Mouse (Mus musculus) stomach, embryonic 16.5 days (tissue): Measurements from ENCODE around the gene Tecr. TPM values are rescaled to one million over a fixed set of nuclear protein-coding genes. Genes with fewer than 3 reads are reported as not detected.
"Not testable (repeated sequence)": the region's sequence is repeated elsewhere in the genome, so short reads cannot be mapped to it uniquely, and the experiment has no call there.

Source experiments
- ATAC-seq: fragments of 200-750 bp; cut with Nextera tagmentation; 2 replicates; pipeline ENCODE4 v1.8.0; 2017; ENCODE audit warnings: moderate number of reproducible peaks, moderate TSS enrichment; ENCODE audit not compliant: insufficient read depth, low FRiP score
- H3K27ac ChIP-seq: fragments of 300-500 bp; sonication (generic); 2 replicates; pipeline ENCODE4 v1.5.1; 2014; ENCODE audit warnings: low read length
- H3K27me3 ChIP-seq: fragments of 300-500 bp; sonication (generic); 2 replicates; pipeline ENCODE4 v1.6.1; 2014; ENCODE audit warnings: low read length, control low read depth, mixed read lengths; ENCODE audit not compliant: control insufficient read depth, insufficient read depth
- H3K36me3 ChIP-seq: fragments of 300-500 bp; sonication (generic); 2 replicates; pipeline ENCODE4 v1.6.1; 2014; ENCODE audit warnings: low read length; ENCODE audit not compliant: control insufficient read depth, insufficient read depth
- H3K4me1 ChIP-seq: fragments of 300-500 bp; sonication (generic); 2 replicates; pipeline ENCODE4 v1.6.1; 2014; ENCODE audit warnings: low read length, control low read depth, mixed read lengths; ENCODE audit not compliant: control insufficient read depth, insufficient read depth
- H3K4me2 ChIP-seq: fragments of 300-500 bp; sonication (generic); 2 replicates; pipeline ENCODE4 v1.6.1; 2014; ENCODE audit warnings: low read depth, low read length, mixed read lengths
- H3K4me3 ChIP-seq: fragments of 300-500 bp; sonication (generic); replicated peaks from 2 replicates; pipeline ENCODE4 v1.5.1; 2014; ENCODE audit warnings: mild to moderate bottlenecking, low read length
- H3K9ac ChIP-seq: fragments of 300-500 bp; sonication (generic); 2 replicates; pipeline ENCODE4 v1.6.1; 2014; ENCODE audit warnings: low read length
- H3K9me3 ChIP-seq: fragments of 300-500 bp; sonication (generic); replicated peaks from 2 replicates; pipeline ENCODE4 v1.6.1; 2016; ENCODE audit warnings: low read length, control low read depth; ENCODE audit not compliant: control insufficient read depth
- WGBS: fragments of 180-500 bp; shearing (Covaris S2); extraction: QIAGEN DNeasy Blood & Tissue Kit; methylation state at CpG from one replicate; pipeline ENCODE4 v1.1.7; 2014; 5-methylcytosine and 5-hydroxymethylcytosine counted together
- polyA plus RNA-seq: library from polyadenylated mRNA; unstranded; fragments of >200 nt; fragmentation: Nextera tagmentation; extraction: Ambion mirVana; gene quantifications from 2 replicates; pipeline ENCODE4 v1.2.1, GENCODE M21; 2015

Tecr gene
- polyA plus RNA-seq, 1 experiment from 2014 or later: 503 TPM

GRCm38 (mm10) chr8:83608398-83608829, 643 bp upstream of the Tecr start:
- Histone ChIP-seq H3K27me3 (no peaks in the 10 kb centered on the region), H3K4me3 (peak overlapping the region; percentile 83), H3K27ac (peak overlapping the region; percentile 98), H3K4me1 (peaks cover 15% of the 10 kb centered on the region), H3K4me2 (peak overlapping the region; percentile 78), H3K9ac (peak overlapping the region; percentile 92), H3K9me3 (no peaks in the 10 kb centered on the region), H3K36me3 (peaks cover 23% of the 10 kb centered on the region)
- peak; percentile 74 for ATAC-seq
- WGBS: under 1% methylated on average over 51 of the region's 51 CpGs

- peak; percentile 35 for ATAC-seq
- no peak overlapping the region for H3K4me3 ChIP-seq
- WGBS: 65% methylated on average over 2 of the region's 2 CpGs
- no peaks in the 10 kb centered on the region for H3K27me3 ChIP-seq
- peak overlapping the region; percentile 89 for H3K27ac ChIP-seq
- no peaks in the 10 kb centered on the region for H3K36me3 ChIP-seq
- H3K4me1 ChIP-seq: 0 out of 2 replicates have a peak, but pooled peaks cover 5% of the 10 kb centered on the region
- H3K4me2 ChIP-seq: no peak overlapping the region
- H3K9me3 ChIP-seq: no peaks in the 10 kb centered on the region
- no peak overlapping the region for H3K9ac ChIP-seq
Measured at GRCm38 (mm10) chr8:83602650-83603029, 5.1 kb downstream of the Tecr start.

- 0 out of 2 replicates have a peak, but pooled peaks cover 5% of the 10 kb centered on the region for H3K4me1 ChIP-seq
- H3K36me3 ChIP-seq: no peaks in the 10 kb centered on the region
- H3K27ac ChIP-seq: no peak overlapping the region
- H3K27me3 ChIP-seq: no peaks in the 10 kb centered on the region
- no peak for ATAC-seq
- no peak overlapping the region for H3K4me2 ChIP-seq
- H3K9me3 ChIP-seq: no peaks in the 10 kb centered on the region
- no peak overlapping the region for H3K4me3 ChIP-seq
- H3K9ac ChIP-seq: no peak overlapping the region
Measured at GRCm38 (mm10) chr8:83599814-83600213, 8.0 kb downstream of the Tecr start.

GRCm38 (mm10) chr8:83598146-83598545, 9.6 kb downstream of the Tecr start:
- H3K4me3 ChIP-seq: no peak overlapping the region
- no peaks in the 10 kb centered on the region for H3K27me3 ChIP-seq
- no peak overlapping the region for H3K4me2 ChIP-seq
- peaks cover 8% of the 10 kb centered on the region; the same call in 1 of the 2 replicates for H3K4me1 ChIP-seq
- H3K9me3 ChIP-seq: no peaks in the 10 kb centered on the region
- 25% methylated on average over 1 of the region's 1 CpGs for WGBS
- no peak for ATAC-seq
- no peak overlapping the region for H3K27ac ChIP-seq
- no peaks in the 10 kb centered on the region for H3K36me3 ChIP-seq
- no peak overlapping the region for H3K9ac ChIP-seq

GRCm38 (mm10) chr8:83596369-83596768, 11.4 kb downstream of the Tecr start:
- ATAC-seq: no peak
- no peaks in the 10 kb centered on the region for H3K27me3 ChIP-seq
- no peaks in the 10 kb centered on the region for H3K9me3 ChIP-seq
- H3K27ac ChIP-seq: no peak overlapping the region
- WGBS: 24% methylated on average over 3 of the region's 3 CpGs
- peaks cover 20% of the 10 kb centered on the region for H3K4me1 ChIP-seq
- H3K4me3 ChIP-seq: no peak overlapping the region
- no peaks in the 10 kb centered on the region for H3K36me3 ChIP-seq
- no peak overlapping the region for H3K9ac ChIP-seq
- no peak overlapping the region for H3K4me2 ChIP-seq

GRCm38 (mm10) chr8:83595050-83595345, 12.8 kb downstream of the Tecr start:
- not testable (repeated sequence) for H3K27me3 ChIP-seq, ATAC-seq, H3K9me3 ChIP-seq, H3K36me3 ChIP-seq
- H3K27ac ChIP-seq: peak overlapping the region; percentile 92
- 50% methylated on average over 3 of the region's 3 CpGs for WGBS
- H3K4me1 ChIP-seq: peaks cover 21% of the 10 kb centered on the region
- H3K4me2 ChIP-seq: peak overlapping the region; percentile 62
- peak overlapping the region; percentile 65 for H3K9ac ChIP-seq
- H3K4me3 ChIP-seq: peak overlapping the region; percentile 88

GRCm38 (mm10) chr8:83594167-83595049, 13.4 kb downstream of the Tecr start:
- peak overlapping the region; percentile 90 for H3K4me2 ChIP-seq
- H3K9me3 ChIP-seq: no peaks in the 10 kb centered on the region
- under 1% methylated on average over 43 of the region's 43 CpGs for WGBS
- peak; percentile 99 for ATAC-seq
- peak overlapping the region; percentile 92 for H3K27ac ChIP-seq
- H3K27me3 ChIP-seq: no peaks in the 10 kb centered on the region
- peak overlapping the region; percentile 89 for H3K9ac ChIP-seq
- H3K4me1 ChIP-seq: peaks cover 21% of the 10 kb centered on the region
- peak overlapping the region; percentile 88 for H3K4me3 ChIP-seq
- no peaks in the 10 kb centered on the region for H3K36me3 ChIP-seq

GRCm38 (mm10) chr8:83593325-83594166, 14.2 kb downstream of the Tecr start:
- H3K36me3 ChIP-seq: no peaks in the 10 kb centered on the region
- peaks cover 21% of the 10 kb centered on the region for H3K4me1 ChIP-seq
- H3K9me3 ChIP-seq: no peaks in the 10 kb centered on the region
- H3K4me3 ChIP-seq: peak overlapping the region; percentile 88
- no peaks in the 10 kb centered on the region for H3K27me3 ChIP-seq
- WGBS: 3% methylated on average over 22 of the region's 22 CpGs
- peak overlapping the region; percentile 89 for H3K9ac ChIP-seq
- ATAC-seq: no peak
- H3K4me2 ChIP-seq: peak overlapping the region; percentile 90
- H3K27ac ChIP-seq: peak overlapping the region; percentile 88

GRCm38 (mm10) chr8:83592682-83593081, 15.1 kb downstream of the Tecr start:
- H3K9ac ChIP-seq: peak overlapping the region; percentile 89
- H3K4me1 ChIP-seq: peaks cover 21% of the 10 kb centered on the region
- H3K4me3 ChIP-seq: peak overlapping the region; percentile 88
- peak overlapping the region; percentile 90 for H3K4me2 ChIP-seq
- H3K9me3 ChIP-seq: no peaks in the 10 kb centered on the region
- 51% methylated on average over 3 of the region's 3 CpGs for WGBS
- no peak for ATAC-seq
- H3K27me3 ChIP-seq: no peaks in the 10 kb centered on the region
- H3K27ac ChIP-seq: no peak overlapping the region; the same call in 1 of the 2 replicates
- no peaks in the 10 kb centered on the region for H3K36me3 ChIP-seq
